Comparison of ENCODE assay signal across 27 mouse cellular contexts in the genomic region with DNA sequence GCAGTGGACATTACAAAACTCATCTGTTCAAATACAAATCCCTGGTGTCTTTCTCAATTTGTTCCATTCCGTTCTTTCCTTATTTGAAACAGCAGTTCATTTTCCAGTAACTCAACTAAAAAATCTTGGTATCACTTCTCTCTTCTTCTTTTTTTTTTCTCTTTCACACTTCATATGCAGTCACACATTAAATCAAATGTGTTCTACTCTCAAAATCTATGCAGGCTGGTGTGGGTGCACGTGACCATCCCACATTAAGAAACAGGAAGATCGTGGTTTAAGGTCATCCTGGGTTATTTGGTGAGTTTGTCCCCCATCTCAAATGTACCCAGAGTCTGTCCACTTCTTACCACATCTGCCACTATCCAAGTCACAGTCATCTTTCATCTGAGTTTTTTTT. TPM values are rescaled to one million over a fixed set of nuclear protein-coding genes. Genes with fewer than 3 reads are reported as not detected.
DNase-seq lines count a peak whose midpoint lies in the region; ATAC-seq and TF ChIP-seq lines count a peak whose summit lies in the region.
"Had no signal": no experiment of that assay in that cellular context is flagged by ENCODE, and none has a peak within 500 bp of the region (broad histone marks: within the 10 kb centered on the region; RNA-seq: fewer than 3 reads in every experiment).

No protein-coding gene starts in this region.

- no peak overlapping the region for H3K27ac ChIP-seq in liver, postnatal 0 days (ENCODE audit: low read depth)
- peak overlapping the region; percentile 58 for H3K27ac ChIP-seq in brown adipose tissue, adult 24 weeks (replicated peaks; ENCODE audit: low read depth, low read length)
- no peak overlapping the region for H3K27ac ChIP-seq in hindbrain, embryonic 14.5 days
- H3K27ac ChIP-seq: embryonic facial prominence, embryonic 10.5 days; hindbrain, embryonic 13.5 days; intestine, embryonic 15.5 days; limb, embryonic 15.5 days; lung, embryonic 15.5 days; neural tube, embryonic 15.5 days; stomach, embryonic 15.5 days had no signal

- peak; percentile 63 for TF ChIP-seq EP300 in liver, postnatal 0 days (IDR thresholded peaks at IDR 0.05; ENCODE audit: low read depth)

- WGBS in liver, postnatal 0 days (ENCODE audit: insufficient replicate concordance), result 43% methylated on average over 3 of the region's 3 CpGs
- 94% methylated on average over 3 of the region's 3 CpGs for whole genome bisulfite sequencing in hindbrain, embryonic 14.5 days

- no peak overlapping the region for H3K4me2 ChIP-seq in liver, postnatal 0 days (ENCODE audit: low read depth, low read length)
- H3K4me2 ChIP-seq in hindbrain, embryonic 14.5 days (replicated peaks), result no peak overlapping the region
- H3K4me2 ChIP-seq: heart, embryonic 11.5 days; hindbrain, embryonic 13.5 days; intestine, embryonic 15.5 days; limb, embryonic 15.5 days; lung, embryonic 15.5 days; neural tube, embryonic 15.5 days; stomach, embryonic 15.5 days had no signal

- no peaks in the 10 kb centered on the region for H3K27me3 ChIP-seq in liver, postnatal 0 days (ENCODE audit: insufficient read depth, low read length)
- H3K27me3 ChIP-seq in hindbrain, embryonic 14.5 days (ENCODE audit: control insufficient read depth, insufficient read depth, low read length), result no peaks in the 10 kb centered on the region
- H3K27me3 ChIP-seq: hindbrain, embryonic 13.5 days; intestine, embryonic 15.5 days; limb, embryonic 15.5 days; lung, embryonic 15.5 days; megakaryocyte, embryonic 14.5 days; neural tube, embryonic 15.5 days; stomach, embryonic 15.5 days had no signal

- peak; percentile 23; the same call in 1 of the 2 replicates for ATAC-seq in liver, postnatal 0 days
- no peak for ATAC-seq in hindbrain, embryonic 14.5 days (ENCODE audit: low FRiP score)
- ATAC-seq: CD4-positive, CD25-positive, alpha-beta regulatory T cell, adult 4 months; intestine, embryonic 15.5 days had no signal

- 0 out of 2 replicates have a peak, but pooled peaks cover 3% of the 10 kb centered on the region for H3K4me1 ChIP-seq in liver, postnatal 0 days (ENCODE audit: insufficient read depth)
- H3K4me1 ChIP-seq in brown adipose tissue, adult 24 weeks (ENCODE audit: control insufficient read depth, insufficient read depth, insufficient read length, low read length), result peaks cover 10% of the 10 kb centered on the region
- H3K4me1 ChIP-seq in hindbrain, embryonic 14.5 days (replicated peaks; ENCODE audit: control insufficient read depth, insufficient read depth, low read length), result no peaks in the 10 kb centered on the region
- H3K4me1 ChIP-seq: hindbrain, embryonic 13.5 days; intestine, embryonic 15.5 days; limb, embryonic 15.5 days; lung, embryonic 15.5 days; neural tube, embryonic 15.5 days; stomach, embryonic 15.5 days had no signal

- no peaks in the 10 kb centered on the region for H3K9me3 ChIP-seq in liver, postnatal 0 days (ENCODE audit: low read length)
- no peaks in the 10 kb centered on the region for H3K9me3 ChIP-seq in hindbrain, embryonic 14.5 days (ENCODE audit: control insufficient read depth, low read length)
- H3K9me3 ChIP-seq: embryonic facial prominence, embryonic 10.5 days; G1E; hindbrain, embryonic 13.5 days; intestine, embryonic 15.5 days; limb, embryonic 15.5 days; lung, embryonic 15.5 days; megakaryocyte, embryonic 14.5 days; neural tube, embryonic 15.5 days; stomach, embryonic 15.5 days had no signal

- no peak for DNase-seq in liver, postnatal 0 days
- no peak for DNase-seq in liver
- DNase-seq in B cell, adult 2 months, result peak; percentile 55 to 66
- peak; percentile 5 to 28 for DNase-seq in monocyte, adult 2 months (ENCODE audit: low read depth in 1 of 2, low spot score in 2 of 2)
- no peak for DNase-seq in hindbrain, embryonic 14.5 days (ENCODE audit: low spot score)
- no peak for DNase-seq in cerebellum, adult 8-10 months
- DNase-seq in layer of hippocampus, adult 11-12 months (ENCODE audit: low spot score), result no peak
- DNase-seq: adrenal gland, postnatal 36 days; cerebellum, adult 2 months; gastrocnemius, postnatal 10 days; heart, postnatal 10 days; midbrain, embryonic 14.5 days; thymus, adult 2 months had no signal

- H3K4me3 ChIP-seq in liver, postnatal 0 days (ENCODE audit: low read depth, low read length), result no peak overlapping the region
- no peak overlapping the region for H3K4me3 ChIP-seq in brown adipose tissue, adult 24 weeks (ENCODE audit: insufficient read depth, low read depth, low read length)
- no peak overlapping the region for H3K4me3 ChIP-seq in hindbrain, embryonic 14.5 days (replicated peaks; ENCODE audit: low read length)
- H3K4me3 ChIP-seq: embryonic facial prominence, embryonic 10.5 days; hindbrain, embryonic 13.5 days; intestine, embryonic 15.5 days; limb, embryonic 15.5 days; lung, embryonic 15.5 days; megakaryocyte, embryonic 14.5 days; neural tube, embryonic 15.5 days; stomach, embryonic 15.5 days had no signal

- H3K9ac ChIP-seq in liver, postnatal 0 days (replicated peaks), result no peak overlapping the region
- H3K9ac ChIP-seq in hindbrain, embryonic 14.5 days, result no peak overlapping the region
- H3K9ac ChIP-seq: hindbrain, embryonic 13.5 days; intestine, embryonic 15.5 days; limb, embryonic 15.5 days; lung, embryonic 15.5 days; neural tube, embryonic 15.5 days; stomach, embryonic 15.5 days had no signal

- H3K36me3 ChIP-seq in liver, postnatal 0 days (replicated peaks; ENCODE audit: insufficient read depth, low read length), result no peaks in the 10 kb centered on the region
- H3K36me3 ChIP-seq in hindbrain, embryonic 14.5 days (replicated peaks; ENCODE audit: control insufficient read depth, insufficient read depth), result no peaks in the 10 kb centered on the region
- H3K36me3 ChIP-seq: embryonic facial prominence, embryonic 10.5 days; G1E; hindbrain, embryonic 13.5 days; intestine, embryonic 15.5 days; limb, embryonic 15.5 days; lung, embryonic 15.5 days; neural tube, embryonic 15.5 days; stomach, embryonic 15.5 days had no signal

- no peak for TF ChIP-seq CTCF in liver, postnatal 0 days (IDR thresholded peaks at IDR 0.05; ENCODE audit: low read depth)

RNA-seq across cellular contexts. Expression of a gene that starts 13.7 kb away (rescaled TPM):
- 18.6 and 20.5 TPM in 2 replicates for polyA plus RNA-seq in liver, postnatal 0 days (2015; fragmentation: Nextera tagmentation; extraction: Ambion mirVana)
- polyA plus RNA-seq in brown adipose tissue, adult 24 weeks (2012; ENCODE audit: insufficient read depth, insufficient read length, missing spikeins), result 3.8 and 4.9 TPM in 2 replicates
- 3.3 and 5.2 TPM in 2 replicates for polyA plus RNA-seq in hindbrain, embryonic 14.5 days (2014; fragmentation: Nextera tagmentation; extraction: Ambion mirVana)
- polyA plus RNA-seq: G1E had no signal

RNA-seq across cellular contexts. Expression of a gene that starts 30.9 kb away (rescaled TPM):
- polyA plus RNA-seq in liver, postnatal 0 days (2015; fragmentation: Nextera tagmentation; extraction: Ambion mirVana), result 0.51 TPM in 1 of 2 replicates, not detected in the other
- not detected in 2 replicates for polyA plus RNA-seq in brown adipose tissue, adult 24 weeks (2012; ENCODE audit: insufficient read depth, insufficient read length, missing spikeins)
- polyA plus RNA-seq in hindbrain, embryonic 14.5 days (2014; fragmentation: Nextera tagmentation; extraction: Ambion mirVana), result 0.70 TPM in 1 of 2 replicates, not detected in the other
- polyA plus RNA-seq: CD4-positive, CD25-positive, alpha-beta regulatory T cell, adult 4 months; cerebellum, adult 2 months; forebrain, embryonic 11.5 days; G1E; heart, embryonic 11.5 days; kidney, embryonic 14.5 days; lung, embryonic 15.5 days; midbrain, embryonic 14.5 days had no signal

Comparison
In these comparisons a context has a peak if more than half of its experiments do, and no peak if none do; other contexts are left out.
1. DNase-seq: peak in B cell, adult 2 months (2 of 2) and monocyte, adult 2 months (2 of 2); none in liver, postnatal 0 days (single experiment), liver (single experiment), hindbrain, embryonic 14.5 days (single experiment), cerebellum, adult 8-10 months (single experiment) and layer of hippocampus, adult 11-12 months (single experiment).